Mouse (Mus musculus): ENCODE measurements around the gene Jmjd8.

Gene Jmjd8

DNA sequence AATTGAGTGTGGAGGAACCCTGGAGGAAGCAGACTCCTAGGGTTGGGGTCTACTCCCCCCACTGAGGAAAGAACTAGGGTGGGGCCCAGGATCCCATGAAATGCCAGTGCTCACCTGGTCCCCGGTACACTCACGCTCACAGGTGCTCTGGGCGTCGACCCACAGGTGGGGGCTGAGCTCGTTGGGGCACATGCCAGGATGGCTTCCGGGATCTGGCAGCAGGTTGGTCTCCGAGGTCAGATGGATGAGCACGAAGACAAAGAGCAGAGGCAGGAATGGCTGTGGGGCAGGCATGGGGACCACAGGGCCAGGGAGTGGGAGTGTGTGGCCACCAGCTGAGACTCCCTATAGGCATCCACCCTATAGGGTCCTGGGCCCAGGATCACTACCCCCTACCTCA is 51.1 kb downstream of the Jmjd8 start:
- DNase-seq, result no peak

DNA sequence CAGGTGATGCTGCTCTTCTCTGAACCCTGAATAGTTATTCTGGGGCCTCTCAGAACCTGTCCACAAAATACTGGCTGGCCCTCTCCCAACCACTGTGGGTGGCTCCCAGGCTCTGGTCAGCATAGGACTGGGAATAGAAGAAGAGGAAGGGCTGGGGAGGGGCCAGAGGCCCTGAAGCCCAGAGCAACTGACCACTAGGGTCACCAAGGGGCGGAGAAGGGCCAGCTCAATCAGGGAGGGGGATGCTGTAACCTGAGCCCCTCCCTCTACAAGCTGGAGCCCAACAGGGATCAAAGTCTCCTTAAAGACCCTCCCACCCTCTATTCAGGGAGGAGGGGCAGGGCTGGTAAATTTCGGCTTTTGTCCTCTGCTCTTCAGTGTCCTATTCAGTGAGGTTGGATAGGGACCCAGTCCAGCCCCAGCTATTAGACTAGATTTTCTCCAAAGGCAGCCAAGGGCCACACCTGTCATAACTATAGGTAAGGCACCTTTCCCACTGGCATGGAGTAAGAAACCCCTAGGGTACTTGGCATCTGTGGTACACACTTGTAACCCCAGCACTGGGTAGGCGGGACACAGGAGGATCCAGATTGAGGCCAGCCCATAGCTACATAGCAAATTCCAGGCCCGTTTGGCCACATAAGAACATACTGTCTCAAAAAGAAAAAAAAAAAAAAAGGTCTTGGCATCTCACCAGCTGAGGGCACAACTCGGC is 51.7 kb downstream of the Jmjd8 start, which contains the start of gene Wfikkn1:
Gene Wfikkn1, minus strand, starts transcription at position 663 of the 715 bp plus-strand sequence.
- DNase-seq, result no peak

DNA sequence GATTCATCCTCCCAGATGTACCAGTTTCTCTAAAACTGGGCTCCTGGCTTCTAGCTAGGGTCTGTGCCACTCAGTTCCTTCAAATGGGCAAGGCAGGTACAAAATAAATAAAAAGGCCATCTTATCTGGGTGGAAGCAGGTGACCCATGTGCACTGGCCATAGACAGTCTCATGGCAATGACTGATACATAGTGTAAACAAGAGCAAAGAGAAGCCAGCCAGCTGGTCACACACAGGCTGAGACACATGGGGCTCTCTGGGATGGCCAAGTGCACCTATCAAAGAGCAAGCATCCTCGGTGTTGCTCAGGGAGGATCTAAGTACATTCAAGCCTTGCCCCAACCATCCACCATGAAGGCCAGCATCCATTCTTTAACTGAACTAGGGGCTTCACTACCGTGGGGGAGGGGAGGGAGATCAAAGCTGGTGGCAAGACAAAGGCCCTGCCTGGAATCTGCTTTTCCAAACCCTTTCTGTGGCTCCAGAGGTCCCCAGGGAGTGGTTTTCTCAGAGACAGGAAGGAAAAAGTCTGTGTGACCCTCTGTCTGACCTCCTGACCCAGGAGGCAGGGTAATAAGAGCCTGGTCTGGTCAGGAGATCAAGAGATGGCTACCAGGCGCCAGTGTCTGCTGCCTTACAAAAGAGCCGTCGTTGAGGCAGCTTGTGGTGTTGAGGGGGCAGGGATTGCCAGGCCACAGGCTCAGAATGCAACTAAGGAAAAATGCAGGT is 52.4 kb downstream of the Jmjd8 start:
- DNase-seq, result no peak
